Mouse (Mus musculus) bone marrow macrophage, adult 2 months (primary cell): ENCODE results near the gene Rab33a.

Experiments used
- CTCF ChIP-seq: IDR thresholded peaks from 2 replicates; pipeline ENCODE4 v1.5.1; 2012; ENCODE audit warnings: low read depth, mild to moderate bottlenecking, low read length, moderate library complexity
- POLR2A ChIP-seq: IDR thresholded peaks from 2 replicates; pipeline ENCODE4 v1.6.1; 2012; ENCODE audit warnings: mild to moderate bottlenecking, low read depth, low read length, borderline replicate concordance

- TF ChIP-seq CTCF (no peak), POLR2A (no peak)
Observed at GRCm38 (mm10) chrX:48525866-48526265, 6.8 kb downstream of the Rab33a start.
